Mouse (Mus musculus) cerebellum, adult 2 months (tissue): ENCODE data around the gene N4bp1. TPM values are rescaled to one million over a fixed set of nuclear protein-coding genes. Genes with fewer than 3 reads are reported as not detected.

Source experiments
- DNase-seq, 2 experiments: peaks; one replicate each; pipeline ENCODE4 v3.0.0; 2021
- H3K27ac ChIP-seq: fragments of 200-500 bp; 2 replicates; pipeline ENCODE4 v1.5.1; 2012; ENCODE audit warnings: low read length, control low read depth, inconsistent platforms; ENCODE audit not compliant: insufficient read depth
- H3K27me3 ChIP-seq: fragments of 200-500 bp; 2 replicates; pipeline ENCODE4 v1.6.1; 2012; ENCODE audit warnings: inconsistent platforms, mild to moderate bottlenecking, low read length, moderate library complexity; ENCODE audit not compliant: control insufficient read depth, insufficient read depth
- H3K4me1 ChIP-seq: fragments of 200-500 bp; 2 replicates; pipeline ENCODE4 v1.6.1; 2011; ENCODE audit warnings: low read length; ENCODE audit not compliant: control insufficient read depth, insufficient read depth
- H3K4me3 ChIP-seq: fragments of 200-500 bp; replicated peaks from 2 replicates; pipeline ENCODE3; 2011; ENCODE audit warnings: mild to moderate bottlenecking, low read depth, low read length, control low read depth; ENCODE audit not compliant: insufficient read depth
- CTCF ChIP-seq: fragments of 200-500 bp; IDR thresholded peaks from 2 replicates; pipeline ENCODE4 v1.5.1; 2011; ENCODE audit warnings: low read depth, mild to moderate bottlenecking, control low read depth, low read length, moderate library complexity, borderline replicate concordance; ENCODE audit not compliant: insufficient read depth
- POLR2A ChIP-seq: fragments of 200-500 bp; IDR thresholded peaks from 2 replicates; pipeline ENCODE4 v1.6.1; 2011; ENCODE audit warnings: low read length, control low read depth, borderline replicate concordance; ENCODE audit not compliant: insufficient read depth
- WGBS: fragments of 180-500 bp; shearing (Covaris S2); methylation state at CpG from one replicate; pipeline ENCODE4 v1.1.7; 2018; 5-methylcytosine and 5-hydroxymethylcytosine counted together
- polyA plus RNA-seq: library from polyadenylated mRNA; depleted of rRNA; stranded (reverse); fragments of >200 nt; gene quantifications from 2 replicates; pipeline ENCODE4 v1.2.3, GENCODE M21; 2012

Gene N4bp1
- polyA plus RNA-seq, 1 experiment: 20.2 TPM

DNA sequence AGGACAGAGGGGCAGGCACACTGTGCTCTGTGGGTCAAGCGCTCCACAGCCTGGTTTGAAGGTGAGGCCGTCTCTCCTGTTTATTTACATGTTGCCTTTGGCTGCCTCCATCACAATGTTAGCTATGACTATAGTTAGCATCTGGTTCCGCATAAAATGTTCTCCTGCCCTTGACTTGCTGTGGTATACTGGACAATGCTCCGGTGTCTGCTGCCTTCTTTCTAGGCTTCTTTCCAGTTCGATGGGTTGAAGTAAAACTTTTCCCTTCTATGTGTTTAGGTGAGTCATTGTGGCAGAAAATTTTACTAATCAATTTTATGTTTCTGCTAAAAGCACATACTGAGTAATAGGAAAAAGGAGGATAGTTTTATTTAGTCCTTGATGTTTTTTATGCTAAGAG, 37.1 kb upstream of the N4bp1 start:
- H3K27me3 ChIP-seq: no peaks in the 10 kb centered on the region
- no peak for DNase-seq
- H3K4me1 ChIP-seq: peaks cover 7% of the 10 kb centered on the region
- WGBS: 94% methylated on average over 5 of the region's 5 CpGs
- no peak overlapping the region for H3K4me3 ChIP-seq
- no peak overlapping the region for H3K27ac ChIP-seq
- TF ChIP-seq POLR2A (no peak), CTCF (no peak)

DNA sequence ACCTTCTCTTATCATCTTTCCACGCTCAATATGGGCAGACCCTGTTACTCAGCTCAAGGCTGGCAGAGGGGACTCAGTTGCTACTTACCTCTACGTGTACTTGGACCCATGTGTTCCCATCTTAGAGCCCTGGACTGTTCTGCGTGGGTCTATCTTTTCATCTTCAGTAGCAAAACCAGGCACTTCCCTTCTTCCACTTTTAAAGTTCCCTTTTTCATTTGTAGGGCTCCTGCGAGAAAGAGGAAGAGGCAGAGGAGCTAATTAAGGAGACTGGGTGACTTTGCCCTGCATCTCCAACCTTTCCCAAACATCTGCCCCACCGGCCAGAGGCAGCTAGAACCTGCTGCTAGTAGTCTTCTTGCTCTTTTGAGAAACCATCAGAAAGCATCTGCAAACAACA, 35.9 kb upstream of the N4bp1 start:
- no peak overlapping the region for H3K4me3 ChIP-seq

DNA sequence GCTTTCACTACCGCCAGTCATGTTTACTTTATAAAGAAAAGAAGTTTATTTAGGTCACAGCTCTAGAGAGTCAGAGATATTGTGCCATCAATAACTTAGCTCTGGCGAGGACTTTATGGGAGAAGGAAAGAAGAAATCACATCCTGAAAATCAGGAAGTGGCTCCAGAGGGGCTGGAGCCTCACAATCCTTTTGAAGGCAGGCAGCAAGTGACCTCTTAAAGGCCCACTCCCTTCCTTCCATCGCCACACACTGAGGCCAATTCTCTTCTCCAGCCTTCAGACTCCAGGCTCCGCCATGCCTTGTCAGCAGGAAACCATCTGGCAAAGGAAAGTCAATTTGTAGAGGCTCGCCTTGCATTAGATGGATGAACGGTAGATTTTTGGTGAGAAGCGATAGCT, 35.4 kb upstream of the N4bp1 start:
- 50% methylated on average over 7 of the region's 7 CpGs for WGBS
- no peak overlapping the region for H3K27ac ChIP-seq
- H3K4me3 ChIP-seq: no peak overlapping the region
- no peak for DNase-seq
- TF ChIP-seq POLR2A (no peak), CTCF (no peak)
- peaks cover 7% of the 10 kb centered on the region for H3K4me1 ChIP-seq
- no peaks in the 10 kb centered on the region for H3K27me3 ChIP-seq

More for the DNA sequence above, 35.9 kb upstream of the N4bp1 start:
- DNase-seq: no peak
- no peak for TF ChIP-seq CTCF
- no peak for TF ChIP-seq POLR2A
- H3K27me3 ChIP-seq: no peaks in the 10 kb centered on the region
- 79% methylated on average over 5 of the region's 5 CpGs for WGBS
- no peak overlapping the region for H3K27ac ChIP-seq
- peaks cover 7% of the 10 kb centered on the region for H3K4me1 ChIP-seq

DNA sequence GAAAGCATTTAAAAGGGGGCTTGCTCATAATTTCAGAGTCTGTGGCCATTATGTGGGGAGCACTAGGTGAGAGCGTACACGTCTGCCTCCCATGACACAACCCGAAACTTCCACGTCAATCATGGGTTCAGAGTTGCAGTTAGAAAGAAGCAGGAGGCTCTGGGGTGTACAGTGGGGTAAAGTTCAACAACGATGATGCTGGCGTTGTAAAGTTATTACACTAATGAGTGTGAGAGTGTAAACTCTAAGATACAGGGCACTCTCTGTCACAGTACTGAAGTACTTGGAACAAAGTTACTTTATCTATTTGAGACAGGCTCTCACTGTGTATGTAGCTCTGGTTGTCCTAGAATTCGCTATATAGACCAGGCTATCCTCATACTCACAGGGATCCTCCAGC, 35.0 kb upstream of the N4bp1 start:
- TF ChIP-seq POLR2A: no peak
- no peak for TF ChIP-seq CTCF
- no peaks in the 10 kb centered on the region for H3K27me3 ChIP-seq
- DNase-seq: no peak
- no peak overlapping the region for H3K4me3 ChIP-seq
- peaks cover 7% of the 10 kb centered on the region for H3K4me1 ChIP-seq
- H3K27ac ChIP-seq: no peak overlapping the region
- WGBS: 95% methylated on average over 7 of the region's 7 CpGs

DNA sequence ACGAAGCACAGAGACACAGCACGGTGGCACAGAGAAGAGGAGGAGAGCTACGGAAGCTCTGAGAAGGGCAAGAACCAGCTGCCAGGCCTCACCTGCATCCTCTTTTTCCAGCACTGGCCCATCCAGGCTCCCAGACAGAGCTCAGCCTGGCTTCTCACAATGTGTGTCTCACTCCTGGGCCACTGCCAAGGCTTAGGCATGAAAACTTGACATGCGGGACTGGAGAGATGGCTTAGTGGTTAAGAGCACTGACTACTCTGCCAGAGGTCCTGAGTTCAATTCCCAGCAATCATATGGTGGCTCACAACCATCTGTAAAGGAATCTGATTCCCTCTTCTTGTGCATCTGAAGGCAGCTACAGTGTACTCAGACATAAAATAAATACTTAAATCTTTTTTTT, 34.2 kb upstream of the N4bp1 start:
- TF ChIP-seq CTCF (no peak), POLR2A (no peak)
- DNase-seq: no peak
- Histone ChIP-seq H3K27me3 (no peaks in the 10 kb centered on the region), H3K27ac (no peak overlapping the region), H3K4me3 (no peak overlapping the region), H3K4me1 (peaks cover 7% of the 10 kb centered on the region)
- 59% methylated on average over 4 of the region's 4 CpGs for WGBS

DNA sequence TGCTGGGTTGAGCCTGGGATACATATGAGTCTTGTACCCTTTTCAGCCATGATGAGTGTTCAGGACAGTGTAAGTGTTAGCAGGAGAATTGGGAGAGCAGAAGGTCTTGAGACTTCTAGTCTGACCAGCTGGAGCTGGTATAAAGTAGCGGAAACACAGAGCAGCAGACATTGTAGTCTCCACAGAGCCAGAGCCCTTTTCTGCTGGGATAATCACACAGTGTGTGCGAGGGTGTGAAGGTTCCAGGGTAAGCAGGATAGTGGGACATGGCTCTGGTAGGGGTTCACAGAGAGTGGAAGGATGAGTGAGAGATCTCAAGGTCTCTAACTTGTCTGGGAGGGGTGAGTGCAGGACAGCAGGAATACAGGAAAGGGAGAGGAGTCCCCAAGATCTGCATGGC, 33.0 kb upstream of the N4bp1 start:
- no peak for TF ChIP-seq CTCF
- TF ChIP-seq POLR2A: no peak
- H3K4me3 ChIP-seq: no peak overlapping the region
- H3K4me1 ChIP-seq: peaks cover under 1% of the 10 kb centered on the region
- no peaks in the 10 kb centered on the region for H3K27me3 ChIP-seq
- no peak overlapping the region for H3K27ac ChIP-seq
- DNase-seq: no peak
- 95% methylated on average over 2 of the region's 2 CpGs for WGBS

DNA sequence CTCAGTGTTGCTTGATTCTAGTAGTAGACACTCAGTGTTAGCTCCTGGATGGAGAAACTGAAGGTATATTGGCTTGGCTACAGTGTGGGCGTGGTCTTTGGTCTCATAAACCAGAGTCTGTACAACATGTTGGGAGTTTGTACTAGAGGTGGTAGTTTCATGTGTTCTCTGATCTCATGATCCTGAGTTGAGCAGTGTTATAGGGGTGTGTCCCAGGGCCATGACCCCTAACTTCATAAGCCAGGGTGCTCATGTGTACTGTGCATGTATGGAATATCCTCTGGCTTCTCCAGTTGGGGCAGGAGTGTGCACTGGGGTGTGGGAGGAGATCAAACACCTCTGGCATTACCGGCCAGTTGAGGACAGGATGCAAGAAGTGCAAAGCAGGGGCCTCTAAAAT, 32.6 kb upstream of the N4bp1 start:
- no peak overlapping the region for H3K4me3 ChIP-seq
- no peaks in the 10 kb centered on the region; the same call in 1 of the 2 replicates for H3K4me1 ChIP-seq
- no peaks in the 10 kb centered on the region for H3K27me3 ChIP-seq
- TF ChIP-seq CTCF: no peak
- TF ChIP-seq POLR2A: no peak
- WGBS: 90% methylated on average over 2 of the region's 2 CpGs
- no peak overlapping the region for H3K27ac ChIP-seq
- no peak for DNase-seq

DNA sequence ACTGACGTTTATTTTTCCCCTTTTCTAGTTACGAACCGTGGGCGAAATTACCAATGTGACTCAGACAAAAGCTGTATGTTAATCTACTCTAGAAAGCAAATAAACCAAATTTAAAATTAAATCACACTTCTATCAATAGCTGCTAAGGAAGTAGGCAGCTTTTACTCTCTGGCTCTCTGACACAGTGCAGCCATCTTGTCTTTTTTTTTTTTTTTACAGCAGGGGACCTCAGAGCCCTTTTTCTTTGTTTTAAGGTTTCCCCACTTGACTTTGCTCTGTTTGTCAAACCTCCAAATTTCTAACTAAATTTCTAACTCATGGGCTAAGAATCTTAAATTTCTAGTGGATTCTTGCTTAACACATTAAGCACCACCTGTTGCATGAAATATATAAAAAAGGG, 31.3 kb upstream of the N4bp1 start:
- no peak overlapping the region for H3K27ac ChIP-seq
- no peaks in the 10 kb centered on the region for H3K4me1 ChIP-seq
- H3K4me3 ChIP-seq: no peak overlapping the region
- TF ChIP-seq POLR2A (no peak), CTCF (no peak)
- H3K27me3 ChIP-seq: no peaks in the 10 kb centered on the region
- 93% methylated on average over 4 of the region's 4 CpGs for WGBS
- DNase-seq: no peak

DNA sequence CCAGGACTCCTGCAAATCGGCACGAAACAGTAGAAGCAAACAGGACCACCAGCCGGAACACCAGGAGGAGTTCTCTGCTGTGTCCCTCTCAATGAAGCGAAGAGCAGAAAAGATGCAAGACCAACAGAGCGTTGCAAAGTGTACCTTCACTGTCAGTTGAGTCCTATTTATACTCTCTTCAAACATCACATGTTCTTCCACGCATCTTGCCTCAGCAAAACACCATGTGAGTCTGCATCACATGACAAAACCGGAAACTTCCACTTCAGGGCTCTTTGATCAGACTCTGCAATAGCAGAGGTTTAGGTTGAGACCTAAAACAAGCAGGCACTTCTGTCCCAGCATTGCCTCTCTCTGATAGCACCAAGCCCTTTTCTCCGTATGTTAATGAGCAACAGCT, 26.1 kb upstream of the N4bp1 start:
- WGBS: 80% methylated on average over 8 of the region's 8 CpGs
- H3K27me3 ChIP-seq: no peaks in the 10 kb centered on the region
- no peak for TF ChIP-seq CTCF
- TF ChIP-seq POLR2A: no peak

More for the DNA sequence above, 26.1 kb upstream of the N4bp1 start:
- DNase-seq: no peak
- Histone ChIP-seq H3K4me1 (no peaks in the 10 kb centered on the region), H3K4me3 (no peak overlapping the region), H3K27ac (no peak overlapping the region)
